Mouse (Mus musculus) thymus, postnatal 36 days (tissue): ENCODE measurements around the gene 6430531B16Rik.

Source experiments
- DNase-seq, 2 experiments: peaks; one replicate each; pipeline ENCODE4 v3.0.0; 2022; ENCODE audit warnings: mixed read lengths in 2 of 2

The 6430531B16Rik gene

GRCm38 (mm10) chr7:139978278-139978892 lies at the start of gene 6430531B16Rik:
6430531B16Rik (minus strand) TSS chr7:139978755.
- DNase-seq, result peak; percentile 76 to 79

GRCm38 (mm10) chr7:140011336-140011735 lies 32.8 kb upstream of the 6430531B16Rik start:
- no peak for DNase-seq

- DNase-seq, result no peak
These were observed 29.2 kb upstream of the 6430531B16Rik start for GRCm38 (mm10) chr7:140007781-140008180.

GRCm38 (mm10) chr7:140006861-140007611 lies 28.5 kb upstream of the 6430531B16Rik start:
- DNase-seq, result no peak

- DNase-seq, result no peak
These were observed 26.1 kb upstream of the 6430531B16Rik start for GRCm38 (mm10) chr7:140004666-140005065.

GRCm38 (mm10) chr7:140001086-140001740 lies 22.7 kb upstream of the 6430531B16Rik start:
- no peak for DNase-seq

- DNase-seq, result no peak
These were observed 20.3 kb upstream of the 6430531B16Rik start for GRCm38 (mm10) chr7:139998691-139999350.

- DNase-seq, result peak in 1 of 2 experiments; percentile 33
These were observed 16.1 kb upstream of the 6430531B16Rik start for GRCm38 (mm10) chr7:139994676-139995075.

- no peak for DNase-seq
These were observed 15.6 kb upstream of the 6430531B16Rik start for GRCm38 (mm10) chr7:139994202-139994601.

GRCm38 (mm10) chr7:139993532-139993931 lies 15.0 kb upstream of the 6430531B16Rik start:
- no peak for DNase-seq

GRCm38 (mm10) chr7:139992406-139992805 lies 13.9 kb upstream of the 6430531B16Rik start, which contains the start of gene Adam8:
Adam8 (minus strand) TSS chr7:139992562.
- DNase-seq, result no peak

- DNase-seq, result no peak
These were observed 12.4 kb upstream of the 6430531B16Rik start for GRCm38 (mm10) chr7:139990864-139991394.

GRCm38 (mm10) chr7:139988272-139988671 lies 9.7 kb upstream of the 6430531B16Rik start:
- no peak for DNase-seq

GRCm38 (mm10) chr7:139984505-139984904 lies 6.0 kb upstream of the 6430531B16Rik start:
- DNase-seq, result no peak

- no peak for DNase-seq
These were observed 3.5 kb upstream of the 6430531B16Rik start for GRCm38 (mm10) chr7:139982058-139982457.

GRCm38 (mm10) chr7:139980778-139981177 lies 2.2 kb upstream of the 6430531B16Rik start:
- no peak for DNase-seq

- no peak for DNase-seq
These were observed 610 bp upstream of the 6430531B16Rik start for GRCm38 (mm10) chr7:139979011-139979719.

GRCm38 (mm10) chr7:139975471-139975870 lies 3.1 kb downstream of the 6430531B16Rik start:
- no peak for DNase-seq

- DNase-seq, result no peak
These were observed 4.2 kb downstream of the 6430531B16Rik start for GRCm38 (mm10) chr7:139974307-139974706.

- DNase-seq, result no peak
These were observed 5.6 kb downstream of the 6430531B16Rik start for GRCm38 (mm10) chr7:139972923-139973331.

- DNase-seq, result no peak
These were observed 7.1 kb downstream of the 6430531B16Rik start for GRCm38 (mm10) chr7:139971436-139971835.

- DNase-seq, result no peak
These were observed 7.6 kb downstream of the 6430531B16Rik start for GRCm38 (mm10) chr7:139970979-139971378.
